Mouse (Mus musculus) lung, postnatal 0 days (tissue): ENCODE results near the gene Anapc13.

Source experiments
- CTCF ChIP-seq: IDR thresholded peaks from 2 replicates; pipeline ENCODE4 v1.5.1; 2016; ENCODE audit warnings: antibody characterized with exemption, mild to moderate bottlenecking
- EP300 ChIP-seq: IDR thresholded peaks from 2 replicates; pipeline ENCODE4 v1.6.1; 2016; ENCODE audit warnings: antibody characterized with exemption, mild to moderate bottlenecking, control low read depth

DNA sequence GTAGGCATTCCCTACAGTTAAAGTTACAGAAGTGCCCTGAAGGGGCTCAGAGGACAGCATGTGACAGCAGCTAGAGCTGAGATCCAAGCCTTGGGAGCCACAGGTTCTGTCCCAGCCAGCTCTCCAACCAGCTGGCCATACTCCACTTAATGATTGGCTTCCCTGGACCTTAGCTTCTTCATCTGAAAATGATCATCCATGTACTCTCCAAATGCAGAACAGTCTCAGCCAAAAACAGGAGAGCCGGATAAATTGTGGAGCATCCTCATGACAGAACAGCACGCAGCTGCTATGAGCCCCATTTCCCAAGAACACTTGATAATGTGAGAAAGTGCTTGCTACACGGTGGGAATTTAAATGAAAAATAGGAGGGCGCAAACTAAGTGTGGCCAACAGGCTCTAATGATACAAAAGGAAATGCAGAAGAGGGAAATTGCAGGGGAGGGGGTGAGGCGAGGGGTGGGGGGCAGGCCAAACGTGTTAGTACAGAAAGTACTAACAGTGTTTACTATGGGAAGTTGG is 25.2 kb downstream of the Anapc13 start:
- TF ChIP-seq EP300 (no peak), CTCF (no peak)
